Mouse (Mus musculus) kidney, adult 11 months (tissue): ENCODE data around the gene Bod1.

ENCODE experiments used
- DNase-seq: peaks from one replicate; pipeline ENCODE4 v3.0.0; 2022

Gene Bod1

DNA sequence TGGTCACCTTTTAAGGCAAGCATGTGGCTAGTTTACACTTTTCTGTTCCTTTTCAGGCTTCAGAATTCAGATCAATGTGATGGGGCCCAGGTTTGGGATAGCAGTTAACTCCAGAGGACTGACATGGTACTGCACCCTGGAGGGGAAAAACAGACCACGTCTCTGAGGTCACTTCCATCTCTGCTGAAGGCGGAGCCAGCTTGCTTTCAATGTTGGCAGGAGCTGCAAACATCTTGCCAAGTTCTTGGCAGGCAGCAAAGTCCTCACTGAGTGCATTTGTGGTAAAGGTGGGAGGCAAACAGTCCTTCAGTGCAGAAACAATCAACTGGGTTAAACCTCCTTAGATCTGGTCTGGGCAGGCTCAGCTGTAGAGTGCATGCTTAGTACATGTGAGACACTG, 7.5 kb downstream of the Bod1 start:
- DNase-seq = peak; percentile 31

DNA sequence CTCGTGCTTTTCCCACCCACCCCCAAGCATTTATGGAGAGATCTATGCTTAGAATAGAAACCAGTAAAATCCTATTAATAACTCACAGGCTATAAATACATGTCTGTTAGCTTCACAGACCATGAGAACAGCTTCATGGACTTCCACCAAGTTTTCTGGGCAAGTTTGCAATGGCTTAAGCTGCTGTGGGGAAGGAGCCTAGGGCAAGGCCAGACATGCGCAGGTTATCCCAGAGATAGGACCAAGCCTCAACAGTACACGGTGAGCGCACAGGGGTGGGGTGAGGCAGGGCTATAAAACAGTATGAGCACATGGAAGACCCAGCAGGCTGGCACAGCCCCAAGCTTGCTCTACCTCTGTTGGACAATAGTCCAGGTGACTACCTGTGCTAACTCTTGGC, 8.2 kb downstream of the Bod1 start:
- no peak for DNase-seq

DNA sequence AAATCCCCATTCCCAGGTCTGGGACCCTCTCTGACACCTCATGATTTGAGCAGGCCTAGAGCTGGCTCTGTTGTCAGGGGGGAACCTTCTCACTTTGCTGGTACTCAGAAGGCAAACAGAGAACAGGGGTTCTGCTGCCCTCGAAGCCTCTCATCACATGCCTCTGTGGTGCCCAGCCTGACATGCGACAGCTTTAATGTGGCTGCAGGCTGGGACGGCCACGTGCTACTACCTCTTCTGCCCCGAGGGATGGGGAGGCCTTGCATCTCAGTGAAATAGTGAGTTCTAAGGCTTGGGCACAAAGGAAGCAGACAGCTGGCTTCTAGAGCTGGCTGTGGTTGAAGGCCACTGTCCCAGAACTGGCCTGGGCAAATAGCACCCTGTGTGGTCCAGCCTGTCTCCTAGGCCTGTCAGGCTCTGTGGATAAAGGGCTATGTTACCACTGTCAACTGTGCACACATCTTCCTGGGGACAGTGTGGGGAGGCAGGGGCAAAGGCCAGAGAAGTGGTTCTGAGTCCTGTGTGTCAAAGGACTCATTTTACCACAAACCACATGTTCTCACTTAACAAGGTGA, 8.7 kb downstream of the Bod1 start:
- DNase-seq = no peak

DNA sequence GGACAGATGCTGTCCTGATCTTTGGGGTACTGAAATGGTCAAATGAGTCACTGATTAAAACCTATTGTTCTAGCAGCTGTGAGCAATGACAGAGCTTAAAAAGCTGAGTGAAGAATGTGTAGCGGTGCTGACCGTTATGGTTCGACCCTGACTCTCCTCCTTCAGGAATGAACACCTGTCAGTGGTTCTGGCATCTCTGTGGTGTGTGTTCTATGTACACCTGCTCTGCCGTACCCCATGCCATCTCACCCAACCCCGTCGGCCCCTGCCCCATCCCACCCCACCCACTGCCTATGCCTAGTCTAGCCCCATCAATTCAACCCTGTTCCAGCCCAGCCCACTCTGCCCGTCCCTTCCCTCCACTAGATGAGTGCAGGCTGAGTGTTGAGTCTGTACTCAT, 9.5 kb downstream of the Bod1 start:
- no peak for DNase-seq

DNA sequence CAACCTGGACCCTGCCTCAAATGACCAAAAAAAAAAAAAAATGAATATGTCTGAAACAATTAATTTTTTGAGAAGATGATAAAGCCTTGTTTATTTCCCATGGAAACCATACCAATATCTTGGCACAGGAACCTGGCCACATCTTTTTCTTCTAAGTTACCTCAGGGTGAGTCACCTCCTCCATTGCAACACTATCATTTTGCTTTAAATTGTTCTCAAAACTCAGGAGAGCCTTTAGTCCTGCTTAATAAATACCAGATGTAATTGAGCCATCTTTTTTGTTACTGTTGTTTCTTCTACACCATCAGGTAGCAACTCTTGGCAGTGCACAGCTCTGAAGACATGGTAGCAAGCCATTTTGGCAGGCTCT, 13.9 kb downstream of the Bod1 start:
- no peak for DNase-seq

DNA sequence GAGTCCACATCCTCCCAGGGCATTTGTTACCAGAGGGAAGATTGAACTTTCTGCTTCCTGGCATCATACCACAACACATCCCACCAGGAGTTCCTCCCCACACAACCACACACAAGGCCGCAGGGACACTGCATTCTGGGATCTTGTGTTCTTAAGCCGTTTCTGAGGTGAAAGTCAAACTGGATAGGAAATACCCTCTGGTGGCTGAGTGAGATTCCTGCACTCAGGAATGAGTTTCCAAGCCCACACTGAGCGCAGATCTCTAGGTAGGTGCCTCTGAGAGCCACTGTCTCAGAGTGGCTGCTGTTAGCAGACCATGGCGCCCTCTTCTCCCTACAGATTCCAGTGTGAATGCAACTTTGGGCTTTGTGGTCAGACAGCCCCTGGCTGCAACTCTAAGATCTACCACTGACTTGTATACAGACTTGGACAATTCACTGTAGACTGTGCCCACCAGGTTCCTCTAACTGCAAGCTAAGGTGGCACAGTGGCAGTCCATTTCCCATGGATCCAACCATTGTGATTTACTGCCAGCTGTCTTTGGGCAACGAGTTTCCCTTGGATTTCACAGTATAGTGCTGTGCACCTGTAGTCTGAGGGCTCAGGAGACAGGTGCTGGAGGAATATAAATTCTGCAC, 14.4 kb downstream of the Bod1 start:
- DNase-seq = no peak

DNA sequence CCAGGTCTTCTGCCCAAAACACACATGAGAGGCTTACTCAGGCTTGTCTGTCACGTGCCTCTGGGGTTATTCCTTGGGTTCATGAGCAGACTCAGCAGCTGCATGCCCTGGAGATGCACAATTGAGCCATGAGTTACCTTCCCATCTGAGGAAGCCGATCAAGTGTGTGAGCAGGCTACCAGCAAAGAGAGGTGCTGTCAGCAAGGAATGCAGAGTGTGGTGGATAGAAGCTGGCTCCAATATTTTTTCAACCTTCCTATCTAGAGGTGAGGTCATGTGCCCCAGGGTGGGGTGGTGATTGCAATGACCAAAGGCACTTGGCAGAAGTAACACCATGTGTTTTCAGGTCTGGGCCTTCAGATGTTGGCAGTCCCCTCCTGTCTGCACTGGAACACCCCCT, 22.2 kb downstream of the Bod1 start:
- no peak for DNase-seq

DNA sequence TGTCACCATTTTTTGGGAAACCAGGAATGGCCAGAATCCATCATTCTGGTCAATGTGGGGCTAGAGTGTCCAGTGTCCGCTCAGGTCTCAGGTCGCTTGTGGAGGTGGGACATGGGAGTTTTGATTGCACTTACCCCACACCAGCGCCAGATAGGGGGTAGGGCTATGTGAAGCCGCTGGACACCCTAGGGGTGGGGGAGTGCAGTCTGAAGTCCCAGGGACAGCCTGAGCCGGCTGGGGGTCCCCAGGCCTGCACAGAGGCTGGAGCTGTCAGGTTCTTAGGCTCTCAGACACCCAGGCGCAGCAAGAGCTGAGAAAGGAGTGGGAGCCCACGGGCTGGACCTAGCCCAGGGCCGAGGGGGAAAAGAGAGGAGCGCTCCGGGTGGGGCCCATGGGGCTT, 24.4 kb downstream of the Bod1 start:
- no peak for DNase-seq

DNA sequence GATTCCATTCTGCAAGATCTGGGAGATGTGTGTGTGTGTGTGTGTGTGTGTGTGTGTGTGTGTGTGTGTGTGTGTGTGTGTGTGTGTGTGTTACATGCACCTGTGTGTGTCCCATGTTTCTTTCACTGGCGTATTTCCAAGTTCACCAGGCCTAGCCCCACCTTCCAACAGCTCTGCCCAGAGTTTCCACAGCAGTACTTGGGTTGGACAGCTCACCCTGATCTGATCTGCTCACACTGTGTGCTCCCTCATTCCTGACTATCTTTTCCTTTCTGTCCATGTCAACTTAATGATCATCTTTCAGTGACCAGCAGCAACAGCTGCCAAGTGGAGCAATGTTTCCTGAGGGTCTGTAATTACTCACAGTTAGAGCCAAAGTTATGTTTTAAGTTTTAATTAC, 25.1 kb downstream of the Bod1 start:
- DNase-seq = no peak

DNA sequence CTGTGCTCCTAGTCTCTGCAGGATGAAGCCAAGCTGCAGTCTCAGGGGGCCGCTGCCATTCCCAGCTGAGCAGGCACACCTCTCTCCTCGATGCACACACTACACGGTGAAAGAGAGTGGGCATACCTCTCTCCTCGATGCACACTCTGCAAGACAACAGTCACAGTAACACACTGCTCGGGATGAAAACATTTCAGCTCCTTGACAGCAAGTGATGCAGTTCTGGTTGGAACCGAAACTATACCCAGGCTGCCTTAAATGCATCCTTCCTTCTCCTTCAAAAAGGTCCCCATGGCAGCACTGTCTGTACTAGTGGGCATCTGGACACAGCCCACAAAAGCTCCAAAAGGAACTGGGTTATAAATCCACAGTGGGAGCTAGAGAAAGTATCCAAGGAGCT, 28.6 kb downstream of the Bod1 start:
- DNase-seq = no peak

DNA sequence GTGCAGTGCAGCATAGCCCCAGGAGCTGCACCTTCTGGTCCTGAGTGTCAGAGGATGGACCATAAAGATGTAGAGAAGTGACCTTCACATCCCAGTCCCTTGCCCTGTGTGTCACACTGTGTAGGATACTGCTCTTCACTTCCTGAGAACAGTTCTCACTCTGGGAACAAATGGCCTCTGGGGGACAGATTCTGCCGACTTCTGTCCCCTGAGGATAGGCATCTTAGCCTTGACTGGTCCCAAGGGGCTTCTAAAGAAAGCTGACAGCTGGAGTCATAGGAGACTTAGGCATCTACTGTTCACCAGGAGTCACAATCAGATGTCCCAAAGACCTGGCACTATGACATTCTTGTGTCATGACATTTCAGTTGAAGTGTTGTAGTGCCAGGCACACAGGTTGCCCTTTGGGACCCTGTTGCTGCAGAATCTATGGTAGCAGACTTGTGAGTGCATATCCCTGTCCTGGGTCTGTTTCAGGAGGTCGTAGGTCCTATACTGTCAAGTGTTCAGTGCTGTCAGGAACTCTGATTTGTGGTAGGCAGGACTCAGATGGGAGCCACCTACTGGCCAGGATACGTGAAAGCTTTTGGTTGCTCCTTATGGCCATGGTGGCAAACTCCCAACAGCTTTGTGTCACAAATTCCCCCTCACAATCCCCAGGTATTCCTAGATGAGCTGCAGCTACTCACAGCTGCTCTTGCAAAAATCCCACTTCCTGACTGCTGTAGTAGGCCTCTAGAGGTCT, 30.4 kb downstream of the Bod1 start:
- no peak for DNase-seq

DNA sequence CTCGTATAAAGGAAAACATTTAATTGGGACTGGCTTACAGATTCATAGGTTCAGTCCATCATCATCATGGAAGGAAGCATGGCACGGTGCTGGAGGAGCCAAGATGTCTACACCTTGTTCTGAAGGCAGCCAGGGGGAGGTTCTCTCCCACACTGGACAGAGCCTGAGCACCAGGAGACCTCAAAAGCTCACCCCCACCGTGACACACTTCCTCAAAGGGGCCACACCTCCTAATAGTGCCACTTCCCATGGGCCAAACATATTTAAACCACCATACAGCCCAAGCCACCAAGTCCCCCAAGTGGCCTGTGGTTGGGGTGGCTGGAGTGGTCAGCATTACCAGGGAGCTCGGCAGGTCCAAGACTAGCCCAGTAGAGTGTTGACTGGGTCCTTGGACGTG, 31.5 kb downstream of the Bod1 start:
- DNase-seq = no peak

DNA sequence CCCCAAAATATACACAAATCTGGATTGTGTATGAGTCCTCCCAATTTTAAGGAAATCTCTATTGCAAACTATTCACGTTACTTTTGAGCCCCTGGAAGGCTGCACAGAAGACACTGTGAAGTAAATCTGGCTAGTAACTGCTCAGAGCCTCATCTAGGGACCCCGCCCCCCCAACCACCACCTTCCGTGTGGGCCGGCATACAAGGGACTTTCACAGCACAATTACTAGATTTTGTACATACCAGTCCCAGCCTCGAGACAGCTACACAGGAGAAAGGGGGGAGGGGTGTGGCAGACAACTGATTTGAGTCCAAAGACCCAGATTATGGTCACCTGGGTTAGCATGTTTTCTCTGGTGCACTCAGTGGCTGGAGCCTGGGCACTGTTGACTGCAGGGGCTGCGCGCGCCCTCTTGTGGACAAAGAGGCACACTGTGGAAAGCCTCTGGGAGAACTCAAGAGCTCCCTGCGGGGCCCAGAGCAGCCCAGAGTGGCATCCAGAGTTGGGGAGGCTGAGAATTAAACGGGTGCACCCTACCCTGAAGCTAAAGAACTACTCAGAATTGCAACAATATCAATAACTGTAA, 33.8 kb downstream of the Bod1 start:
- DNase-seq = peak; percentile 50

DNA sequence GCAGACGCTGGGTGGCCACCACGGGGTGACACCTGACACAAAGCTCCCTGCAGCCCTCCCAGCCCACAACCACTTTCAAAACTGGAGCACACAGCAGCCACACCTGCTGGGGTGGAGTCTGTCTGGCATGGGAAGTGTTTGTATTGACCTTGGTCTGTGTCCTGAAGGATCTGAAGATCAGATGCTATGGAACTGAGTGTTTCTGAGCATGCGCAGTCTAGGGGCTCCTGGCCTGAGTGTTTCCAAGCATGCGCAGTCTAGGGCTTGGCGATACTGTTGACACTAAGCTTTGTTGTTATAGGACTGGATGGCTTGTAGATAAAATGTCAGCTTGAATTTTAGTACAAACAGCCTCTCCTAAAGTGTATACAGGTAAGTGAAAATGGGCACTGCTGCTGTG, 43.0 kb downstream of the Bod1 start:
- no peak for DNase-seq

DNA sequence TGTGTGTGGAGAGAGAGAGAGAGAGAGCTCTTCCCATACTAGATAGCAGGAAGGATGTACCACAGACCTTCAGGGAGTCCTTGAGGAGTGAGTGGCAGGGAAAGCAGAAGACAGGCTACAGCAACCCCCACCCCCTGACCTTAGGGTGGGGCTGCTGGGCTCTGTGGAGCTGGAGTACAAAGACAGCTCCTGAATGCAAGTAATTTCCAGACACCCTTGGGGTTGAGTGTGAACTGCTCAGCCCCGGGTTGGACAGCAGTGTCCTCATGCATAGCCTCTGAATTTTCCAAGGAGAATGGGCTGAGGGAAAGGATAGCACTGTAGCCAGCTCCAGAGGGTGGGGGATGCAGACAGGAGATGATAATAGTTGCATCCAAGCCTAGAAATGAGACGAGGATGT, 50.9 kb downstream of the Bod1 start:
- DNase-seq = no peak

DNA sequence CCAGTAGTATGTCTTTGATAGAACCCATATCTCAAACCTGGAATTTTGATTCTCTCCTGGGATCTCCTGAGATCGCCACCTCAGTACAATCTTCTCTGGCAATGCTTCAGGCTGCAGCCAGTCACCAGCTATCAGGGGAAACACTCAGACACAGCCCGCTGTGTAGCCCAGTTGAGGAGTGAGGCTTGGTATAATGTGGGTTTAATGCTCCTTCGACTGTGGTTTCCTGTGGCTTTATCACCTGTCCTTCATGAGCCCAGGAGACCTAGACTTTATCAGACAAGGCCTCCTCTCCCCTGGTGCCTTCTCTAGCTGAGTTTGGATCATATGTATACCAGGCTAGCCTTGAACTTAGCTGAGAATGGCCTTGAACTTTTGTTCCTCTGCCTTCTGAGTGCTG, 53.9 kb downstream of the Bod1 start:
- no peak for DNase-seq

DNA sequence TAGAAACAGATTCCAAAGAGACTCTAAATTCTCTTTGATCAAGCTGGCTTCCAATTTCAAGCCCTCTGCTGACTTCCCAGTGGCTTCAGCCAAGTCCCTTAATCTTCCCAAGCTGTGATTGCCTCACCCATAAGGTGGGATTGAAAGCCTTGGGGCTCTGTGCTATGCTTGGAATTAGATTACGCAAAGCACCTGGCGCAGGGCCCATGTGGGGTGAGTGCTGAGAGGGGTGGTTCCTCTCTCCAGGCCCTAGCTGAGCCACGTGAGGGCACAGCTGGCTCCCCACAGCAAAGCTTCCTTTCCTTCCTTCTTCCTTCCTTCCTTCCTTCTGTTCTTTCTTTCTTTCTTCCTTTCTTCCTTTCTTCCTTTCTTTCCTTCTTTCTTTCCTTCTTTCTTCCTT, 54.4 kb downstream of the Bod1 start:
- peak; percentile 66 for DNase-seq

DNA sequence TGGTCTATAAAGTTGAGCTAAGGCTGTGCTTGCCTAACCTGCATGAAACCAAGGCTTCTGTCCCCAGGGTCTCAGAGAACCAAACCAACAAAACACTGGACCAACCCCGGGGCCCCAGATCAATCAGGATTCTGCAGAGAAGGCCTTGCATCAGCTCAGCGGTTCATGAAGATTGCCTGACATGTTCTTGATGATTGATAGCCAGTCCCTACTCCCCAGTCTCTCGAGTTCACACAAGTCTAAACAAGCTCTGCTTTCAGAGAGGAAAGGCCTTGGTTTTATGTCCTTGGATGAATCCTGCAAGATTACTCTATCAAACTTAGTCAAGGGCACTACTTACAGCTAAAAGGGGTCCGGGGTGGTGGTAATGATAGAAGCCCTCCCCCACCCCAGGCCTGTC, 55.0 kb downstream of the Bod1 start:
- no peak for DNase-seq
